14 mouse cellular contexts compared by ENCODE assay signal in genomic region chr2:71473830-71474229, GRCm38 (mm10). TPM values are rescaled to one million over a fixed set of nuclear protein-coding genes. Genes with fewer than 3 reads are reported as not detected.
"Had no signal": no experiment of that assay in that cellular context is flagged by ENCODE, and none has a peak within 500 bp of the region (broad histone marks: within the 10 kb centered on the region; RNA-seq: fewer than 3 reads in every experiment).

No protein-coding gene starts in this region.

- H3K9ac ChIP-seq: liver, embryonic 13.5 days; liver, postnatal 0 days; lung, embryonic 15.5 days; midbrain, embryonic 13.5 days had no signal

- DNase-seq: liver, embryonic 13.5 days; liver, postnatal 0 days; lung, postnatal 14 days; right cerebral cortex, postnatal 4 days; spleen, adult 18-20 months; thymus, adult 18-20 months; thymus, postnatal 14 days had no signal

- H3K4me1 ChIP-seq: lung, embryonic 15.5 days; midbrain, embryonic 13.5 days had no signal

- H3K4me2 ChIP-seq: liver, embryonic 13.5 days; lung, embryonic 15.5 days; midbrain, embryonic 13.5 days had no signal

- H3K4me3 ChIP-seq: left cerebral cortex, adult 2 months; limb, embryonic 10.5 days; liver, embryonic 13.5 days; lung, embryonic 15.5 days; megakaryocyte, embryonic 14.5 days; midbrain, embryonic 13.5 days had no signal

- H3K27me3 ChIP-seq: liver, embryonic 13.5 days; lung, embryonic 15.5 days; midbrain, embryonic 13.5 days had no signal

- H3K27ac ChIP-seq: left cerebral cortex, adult 2 months; limb, embryonic 10.5 days; liver, embryonic 13.5 days; lung, embryonic 15.5 days; macrophage; midbrain, embryonic 13.5 days had no signal

- H3K36me3 ChIP-seq: limb, embryonic 10.5 days; lung, embryonic 15.5 days; midbrain, embryonic 13.5 days had no signal

- ATAC-seq: liver, postnatal 0 days; midbrain, embryonic 13.5 days had no signal

- H3K9me3 ChIP-seq: limb, embryonic 10.5 days; lung, embryonic 15.5 days; midbrain, embryonic 13.5 days had no signal

RNA-seq across cellular contexts. Expression of gene Dlx1, which starts 54.1 kb away (rescaled TPM):
- polyA plus RNA-seq: kidney, embryonic 14.5 days; macrophage had no signal
